Mouse (Mus musculus) erythroblast, embryonic 14.5 days (primary cell): ENCODE measurements at regions not wholly inside any gene's neighbourhood (a gene's known extent, or its start where the extent isn't known, plus 50 kb on each side); places are given as distances from the start of the nearest gene placed in this dataset.

ENCODE experiments used
- H3K27me3 ChIP-seq: 2 replicates; pipeline ENCODE4 v1.6.1; 2012; ENCODE audit warnings: inconsistent platforms; ENCODE audit not compliant: control insufficient read depth
- H3K36me3 ChIP-seq: 2 replicates; pipeline ENCODE4 v1.6.1; 2012; ENCODE audit warnings: mild to moderate bottlenecking, inconsistent platforms; ENCODE audit not compliant: control insufficient read depth
- H3K4me1 ChIP-seq: 2 replicates; pipeline ENCODE4 v1.6.1; 2012; ENCODE audit warnings: inconsistent platforms; ENCODE audit not compliant: control insufficient read depth
- H3K4me3 ChIP-seq: replicated peaks from 2 replicates; pipeline ENCODE3; 2012; ENCODE audit warnings: moderate library complexity, mild to moderate bottlenecking, inconsistent platforms
- H3K9me3 ChIP-seq: 2 replicates; pipeline ENCODE4 v1.6.1; 2012; ENCODE audit warnings: low read length, inconsistent platforms, mixed read lengths; ENCODE audit not compliant: control insufficient read depth
- GATA1 ChIP-seq: IDR thresholded peaks from 2 replicates; pipeline ENCODE4 v1.6.1; 2012; ENCODE audit warnings: low read length, inconsistent platforms, mixed read lengths
- TAL1 ChIP-seq: IDR thresholded peaks from 3 replicates; pipeline ENCODE4 v1.6.1; 2012; ENCODE audit warnings: low read length, inconsistent platforms, mixed read lengths

GRCm38 (mm10) chr17:27364899-27365298, 156.3 kb downstream of the Grm4 start:
- peaks cover 3% of the 10 kb centered on the region for H3K4me1 ChIP-seq
- TF ChIP-seq GATA1 (no peak), TAL1 (no peak)

GRCm38 (mm10) chr17:27364338-27364737, 156.9 kb downstream of the Grm4 start:
- TF ChIP-seq TAL1 (no peak), GATA1 (no peak)
- H3K4me3 ChIP-seq, result no peak overlapping the region
- H3K9me3 ChIP-seq, result 0 out of 2 replicates have a peak, but pooled peaks cover 2% of the 10 kb centered on the region
- no peaks in the 10 kb centered on the region; the same call in 1 of the 2 replicates for H3K27me3 ChIP-seq
- H3K36me3 ChIP-seq, result no peaks in the 10 kb centered on the region
- peaks cover 3% of the 10 kb centered on the region for H3K4me1 ChIP-seq

More at GRCm38 (mm10) chr17:27364899-27365298, 156.3 kb downstream of the Grm4 start:
- Histone ChIP-seq H3K9me3 (0 out of 2 replicates have a peak, but pooled peaks cover 2% of the 10 kb centered on the region), H3K27me3 (no peaks in the 10 kb centered on the region; the same call in 1 of the 2 replicates), H3K4me3 (no peak overlapping the region), H3K36me3 (no peaks in the 10 kb centered on the region)

GRCm38 (mm10) chr17:27363911-27364310, 157.3 kb downstream of the Grm4 start:
- no peaks in the 10 kb centered on the region for H3K36me3 ChIP-seq

GRCm38 (mm10) chr17:27362221-27362620, 158.0 kb upstream of the Lemd2 start:
- TF ChIP-seq TAL1, result no peak
- TF ChIP-seq GATA1, result no peak

More at GRCm38 (mm10) chr17:27363911-27364310, 157.3 kb downstream of the Grm4 start:
- H3K4me1 ChIP-seq, result peaks cover 3% of the 10 kb centered on the region
- H3K4me3 ChIP-seq, result no peak overlapping the region
- H3K9me3 ChIP-seq, result 0 out of 2 replicates have a peak, but pooled peaks cover 2% of the 10 kb centered on the region
- no peaks in the 10 kb centered on the region; the same call in 1 of the 2 replicates for H3K27me3 ChIP-seq
- TF ChIP-seq GATA1 (no peak), TAL1 (no peak)

GRCm38 (mm10) chr17:27361362-27361761, 157.1 kb upstream of the Lemd2 start:
- Histone ChIP-seq H3K4me1 (peaks cover 3% of the 10 kb centered on the region), H3K27me3 (no peaks in the 10 kb centered on the region; the same call in 1 of the 2 replicates), H3K36me3 (no peaks in the 10 kb centered on the region), H3K4me3 (no peak overlapping the region), H3K9me3 (no peaks in the 10 kb centered on the region)
- no peak for TF ChIP-seq GATA1

More at GRCm38 (mm10) chr17:27362221-27362620, 158.0 kb upstream of the Lemd2 start:
- no peak overlapping the region for H3K4me3 ChIP-seq
- no peaks in the 10 kb centered on the region for H3K36me3 ChIP-seq
- peaks cover 3% of the 10 kb centered on the region for H3K4me1 ChIP-seq
- 0 out of 2 replicates have a peak, but pooled peaks cover 2% of the 10 kb centered on the region for H3K9me3 ChIP-seq
- H3K27me3 ChIP-seq, result no peaks in the 10 kb centered on the region; the same call in 1 of the 2 replicates

GRCm38 (mm10) chr17:27356862-27357261, 152.6 kb upstream of the Lemd2 start:
- no peaks in the 10 kb centered on the region for H3K36me3 ChIP-seq
- H3K4me1 ChIP-seq, result peaks cover 1% of the 10 kb centered on the region
- no peak overlapping the region for H3K4me3 ChIP-seq
- no peak for TF ChIP-seq TAL1
- no peak for TF ChIP-seq GATA1
- H3K27me3 ChIP-seq, result no peaks in the 10 kb centered on the region
- H3K9me3 ChIP-seq, result peaks cover 7% of the 10 kb centered on the region

GRCm38 (mm10) chr17:27355717-27356116, 151.4 kb upstream of the Lemd2 start:
- Histone ChIP-seq H3K36me3 (no peaks in the 10 kb centered on the region), H3K27me3 (no peaks in the 10 kb centered on the region), H3K9me3 (peaks cover 8% of the 10 kb centered on the region), H3K4me1 (no peaks in the 10 kb centered on the region), H3K4me3 (no peak overlapping the region)
- TF ChIP-seq GATA1 (no peak), TAL1 (no peak)

GRCm38 (mm10) chr17:27355056-27355455, 150.8 kb upstream of the Lemd2 start:
- Histone ChIP-seq H3K4me1 (no peaks in the 10 kb centered on the region), H3K9me3 (peaks cover 12% of the 10 kb centered on the region), H3K4me3 (no peak overlapping the region), H3K36me3 (no peaks in the 10 kb centered on the region), H3K27me3 (no peaks in the 10 kb centered on the region)
- no peak for TF ChIP-seq GATA1

GRCm38 (mm10) chr17:27349911-27350310, 145.6 kb upstream of the Lemd2 start:
- H3K27me3 ChIP-seq, result no peaks in the 10 kb centered on the region; the same call in 1 of the 2 replicates
- TF ChIP-seq TAL1, result no peak
- TF ChIP-seq GATA1, result no peak
- H3K4me1 ChIP-seq, result peaks cover 13% of the 10 kb centered on the region
- peaks cover 10% of the 10 kb centered on the region for H3K9me3 ChIP-seq
- H3K4me3 ChIP-seq, result no peak overlapping the region
- H3K36me3 ChIP-seq, result no peaks in the 10 kb centered on the region

- peaks cover 8% of the 10 kb centered on the region for H3K9me3 ChIP-seq
- no peaks in the 10 kb centered on the region for H3K36me3 ChIP-seq
- H3K4me1 ChIP-seq, result peaks cover 14% of the 10 kb centered on the region
- no peak overlapping the region for H3K4me3 ChIP-seq
- no peaks in the 10 kb centered on the region; the same call in 1 of the 2 replicates for H3K27me3 ChIP-seq
- TF ChIP-seq TAL1 (no peak), GATA1 (no peak)
Observed at GRCm38 (mm10) chr17:27349432-27349831, 145.2 kb upstream of the Lemd2 start.
